Mouse (Mus musculus) brown adipose tissue, adult 24 weeks (tissue): Measurements from ENCODE around the gene Tex26. TPM values are rescaled to one million over a fixed set of nuclear protein-coding genes. Genes with fewer than 3 reads are reported as not detected.
A peak's percentile ranks its signal among the peaks of the same experiment; 100 is the strongest.

Experiments used
- H3K27ac ChIP-seq: fragments of 200-500 bp; replicated peaks from 2 replicates; pipeline ENCODE4 v1.5.1; 2012; ENCODE audit warnings: low read depth, mild to moderate bottlenecking, low read length
- H3K4me1 ChIP-seq: fragments of 200-500 bp; 2 replicates; pipeline ENCODE4 v1.6.1; 2012; ENCODE audit warnings: low read length, mixed read lengths; ENCODE audit not compliant: control insufficient read depth, insufficient read depth, insufficient read length
- H3K4me3 ChIP-seq: fragments of 200-500 bp; 2 replicates; pipeline ENCODE4 v1.5.1; 2012; ENCODE audit warnings: low read depth, mild to moderate bottlenecking, low read length, moderate library complexity; ENCODE audit not compliant: insufficient read depth
- polyA plus RNA-seq: library from polyadenylated mRNA; stranded (reverse); fragments of >200 nt; gene quantifications from 2 replicates; pipeline ENCODE4 v1.2.4, GENCODE M21; 2012; ENCODE audit not compliant: missing spikeins, insufficient read depth, insufficient read length

Gene Tex26
- polyA plus RNA-seq, 1 experiment, result not detected

DNA sequence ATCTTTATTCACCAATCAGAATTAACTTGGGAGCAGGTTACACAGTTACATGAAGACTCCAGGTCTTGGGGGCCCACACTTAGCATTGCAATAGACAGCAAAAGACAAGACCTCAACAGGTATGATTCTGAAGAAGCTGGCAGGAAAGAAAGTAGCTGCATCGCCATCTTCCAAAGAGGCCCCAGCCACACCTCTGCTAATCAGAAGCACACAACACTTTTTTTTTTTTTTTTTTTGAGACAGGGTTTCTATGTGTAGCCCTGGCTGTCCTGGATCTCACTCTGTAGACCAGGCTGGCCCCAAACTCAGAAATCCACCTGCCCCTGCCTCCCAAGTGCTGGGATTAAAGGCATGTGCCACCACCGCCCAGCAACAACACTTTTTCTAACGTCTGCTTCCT lies 12.9 kb upstream of the Tex26 start:
- no peak overlapping the region for H3K4me3 ChIP-seq
- no peaks in the 10 kb centered on the region for H3K4me1 ChIP-seq
- H3K27ac ChIP-seq, result no peak overlapping the region

DNA sequence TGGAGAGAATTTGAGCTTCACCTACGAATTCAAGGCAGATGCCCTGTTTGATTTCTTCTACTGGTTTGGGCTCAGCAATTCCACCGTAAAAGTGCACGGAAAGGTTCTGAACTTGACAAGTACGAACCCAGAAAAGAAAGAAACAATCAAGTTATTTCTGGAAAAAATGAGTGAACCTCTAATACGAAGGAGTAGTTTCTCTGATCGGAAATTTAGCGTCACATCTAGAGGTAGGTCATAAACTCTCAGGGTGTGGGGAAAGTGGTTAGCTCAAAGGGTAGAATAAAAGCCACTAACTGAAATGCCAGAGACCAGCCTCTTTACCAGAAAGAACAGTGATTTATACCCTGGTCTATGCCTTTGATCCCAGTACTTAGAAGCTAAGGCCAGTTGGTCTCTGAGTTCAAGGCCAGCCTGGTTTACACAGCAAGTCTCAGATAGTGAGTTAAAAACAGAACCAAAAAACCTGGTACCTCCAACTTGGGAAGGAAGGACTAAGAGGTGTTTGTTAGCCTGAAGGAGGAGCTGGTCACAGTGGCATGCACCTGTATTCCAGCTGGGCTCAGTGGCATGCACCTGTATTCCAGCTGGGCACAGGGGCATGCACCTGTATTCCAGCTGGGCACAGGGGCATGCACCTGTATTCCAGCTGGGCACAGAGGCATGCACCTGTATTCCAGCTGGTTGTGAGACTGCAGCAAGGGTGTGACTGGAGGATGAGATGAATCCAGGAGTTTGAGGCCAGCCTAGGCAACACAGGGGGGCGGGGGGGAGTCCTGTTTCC lies 12.0 kb upstream of the Tex26 start:
- no peaks in the 10 kb centered on the region for H3K4me1 ChIP-seq
- H3K27ac ChIP-seq, result no peak overlapping the region
- H3K4me3 ChIP-seq, result no peak overlapping the region

DNA sequence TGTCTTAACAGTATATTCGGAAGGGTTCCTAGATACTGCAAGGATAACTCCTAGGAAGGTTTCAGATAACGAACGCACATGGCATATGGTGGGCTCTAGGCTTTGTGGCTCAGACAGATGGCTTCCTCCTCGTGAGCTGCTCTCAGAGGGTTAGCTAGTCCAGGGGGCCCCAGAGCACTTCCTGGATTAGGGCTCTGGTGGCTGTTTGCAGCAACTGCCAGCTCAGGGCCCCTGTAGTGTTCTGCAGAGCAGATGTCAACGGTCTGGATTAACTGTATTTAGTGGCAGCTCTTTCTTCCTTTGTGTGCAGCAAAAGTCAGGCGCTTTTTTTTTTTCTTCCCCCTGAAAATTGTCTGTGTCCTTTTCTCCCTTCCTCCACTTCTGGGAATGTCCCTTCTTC lies 11.1 kb upstream of the Tex26 start:
- Histone ChIP-seq H3K27ac (no peak overlapping the region), H3K4me3 (no peak overlapping the region), H3K4me1 (no peaks in the 10 kb centered on the region)

DNA sequence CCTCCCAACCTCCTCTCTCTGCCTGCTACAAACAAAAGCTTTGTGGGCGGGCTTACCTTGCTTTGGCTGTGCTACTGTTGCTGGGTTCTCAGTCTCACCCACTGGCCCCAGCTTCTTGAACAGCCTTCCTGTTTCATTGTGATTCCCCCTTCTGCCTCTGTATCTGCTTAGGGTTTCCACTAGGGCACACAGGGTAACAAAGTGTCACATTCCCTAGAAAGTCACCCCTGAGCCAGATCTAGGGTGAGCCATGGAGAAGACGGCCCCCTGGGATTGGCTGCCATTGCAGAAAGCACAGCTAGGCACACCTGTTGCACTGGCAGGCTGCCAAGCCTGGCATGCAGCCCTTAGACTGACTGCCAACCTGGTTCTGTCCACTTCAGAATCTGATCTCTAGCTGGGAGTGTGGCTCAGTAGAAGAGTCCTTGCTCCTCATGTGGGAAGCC lies 10.6 kb upstream of the Tex26 start:
- Histone ChIP-seq H3K4me3 (no peak overlapping the region), H3K27ac (no peak overlapping the region), H3K4me1 (no peaks in the 10 kb centered on the region)

DNA sequence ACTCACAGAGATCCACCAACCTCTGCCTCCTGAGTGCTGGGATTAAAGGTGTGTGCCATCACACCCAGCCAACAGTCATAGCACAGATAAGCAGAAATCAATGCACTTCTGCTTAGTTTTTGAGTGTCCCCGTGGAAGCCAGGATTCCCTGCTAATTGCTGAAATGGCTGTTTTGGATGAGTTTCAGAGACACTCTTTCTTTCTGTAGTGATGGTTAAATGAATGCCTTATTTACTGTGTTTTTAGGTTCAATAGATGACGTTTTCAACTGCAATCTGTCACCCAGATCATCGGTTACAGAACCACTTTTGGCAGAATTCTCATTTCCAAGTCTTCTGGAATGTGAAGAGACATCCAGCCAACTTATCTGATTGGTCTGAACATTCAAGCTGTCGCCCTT lies 9.9 kb upstream of the Tex26 start:
- H3K4me1 ChIP-seq, result no peaks in the 10 kb centered on the region
- no peak overlapping the region for H3K27ac ChIP-seq
- no peak overlapping the region for H3K4me3 ChIP-seq

DNA sequence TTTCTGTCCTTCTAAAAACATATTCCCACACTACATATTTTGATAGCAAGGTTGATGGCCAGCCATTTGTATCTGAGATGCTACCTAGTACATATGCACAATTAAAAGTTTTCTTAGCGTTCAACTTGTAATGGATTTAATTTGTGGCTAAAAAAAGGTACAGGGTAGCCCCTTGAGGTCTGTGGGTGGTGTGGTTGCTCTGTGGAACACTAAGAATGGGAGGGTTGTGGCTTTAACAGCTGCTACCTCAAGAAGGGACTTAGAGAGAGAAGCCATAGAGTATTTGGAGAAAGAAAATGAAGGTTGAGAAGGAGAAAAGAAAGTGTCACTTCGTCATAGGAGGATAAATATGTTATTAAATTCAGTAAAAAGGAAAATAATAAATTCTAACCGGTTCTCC lies 8.5 kb upstream of the Tex26 start:
- Histone ChIP-seq H3K4me3 (no peak overlapping the region), H3K4me1 (no peaks in the 10 kb centered on the region), H3K27ac (no peak overlapping the region)

DNA sequence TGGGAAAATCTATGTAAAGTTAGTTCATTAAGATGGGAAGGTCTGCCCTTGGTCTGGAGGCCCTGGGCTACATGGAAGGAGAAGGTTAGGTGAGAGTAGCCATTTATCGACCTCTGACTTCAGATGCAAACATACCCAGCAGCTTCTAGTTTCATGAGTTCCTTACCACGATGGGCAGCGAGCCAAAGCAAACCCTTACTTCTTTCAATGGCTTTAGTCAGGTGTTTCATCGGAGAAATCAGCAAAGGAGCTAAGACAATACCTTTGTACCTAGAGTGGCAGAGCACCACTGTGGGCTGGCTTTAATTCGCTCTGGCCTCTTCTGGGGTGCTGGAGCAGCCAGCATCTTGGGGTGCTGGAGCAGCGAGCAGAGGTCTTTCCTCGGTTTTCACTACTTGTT lies 5.8 kb upstream of the Tex26 start:
- Histone ChIP-seq H3K27ac (no peak overlapping the region), H3K4me3 (no peak overlapping the region), H3K4me1 (no peaks in the 10 kb centered on the region)

DNA sequence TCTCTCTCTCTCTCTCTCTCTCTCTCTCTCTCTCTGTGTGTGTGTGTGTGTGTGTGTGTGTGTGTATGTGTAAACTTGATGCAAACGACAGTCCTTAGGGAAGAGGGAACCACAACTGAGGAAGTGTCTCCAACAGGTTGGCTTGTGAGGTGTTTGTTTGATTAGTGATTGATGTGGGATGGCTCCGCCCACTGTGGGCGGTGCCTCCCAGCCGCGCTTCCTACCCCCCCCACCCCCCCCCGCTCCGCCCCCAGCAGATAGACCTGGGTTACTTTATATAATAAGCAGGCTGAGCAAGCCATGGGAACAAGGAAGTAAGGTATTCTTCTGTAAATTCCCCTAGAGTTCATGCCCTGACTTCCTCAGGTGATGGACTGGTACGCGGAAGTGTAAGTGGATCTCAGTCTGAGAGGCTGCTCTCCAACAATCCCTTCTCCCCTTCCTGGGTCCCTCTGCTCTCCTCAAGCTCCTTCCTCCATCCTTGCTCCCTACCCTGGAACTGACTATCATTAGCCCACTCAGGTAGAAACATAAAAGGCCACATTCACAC lies 5.2 kb upstream of the Tex26 start:
- H3K4me3 ChIP-seq, result no peak overlapping the region
- no peaks in the 10 kb centered on the region for H3K4me1 ChIP-seq
- no peak overlapping the region for H3K27ac ChIP-seq

DNA sequence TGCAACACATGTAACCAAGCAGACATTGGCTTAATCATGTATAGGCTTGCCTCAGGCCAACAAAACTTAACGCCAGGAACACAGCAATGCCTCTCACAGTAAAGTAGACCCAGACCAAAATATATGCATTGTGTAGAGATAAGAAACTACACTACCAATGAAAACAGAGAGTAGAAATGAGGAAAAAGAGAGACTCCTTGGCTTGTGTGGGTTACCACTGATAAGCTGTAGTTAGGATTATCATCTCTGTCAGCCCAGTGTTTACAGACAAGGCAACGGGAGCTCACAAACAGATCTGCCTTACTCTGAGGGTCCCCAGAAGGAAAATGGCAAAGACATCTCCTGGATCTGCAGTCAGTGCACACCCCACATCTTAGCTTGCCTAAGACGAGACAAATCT lies 2.9 kb upstream of the Tex26 start:
- Histone ChIP-seq H3K4me1 (no peaks in the 10 kb centered on the region; the same call in 1 of the 2 replicates), H3K27ac (no peak overlapping the region), H3K4me3 (no peak overlapping the region)

DNA sequence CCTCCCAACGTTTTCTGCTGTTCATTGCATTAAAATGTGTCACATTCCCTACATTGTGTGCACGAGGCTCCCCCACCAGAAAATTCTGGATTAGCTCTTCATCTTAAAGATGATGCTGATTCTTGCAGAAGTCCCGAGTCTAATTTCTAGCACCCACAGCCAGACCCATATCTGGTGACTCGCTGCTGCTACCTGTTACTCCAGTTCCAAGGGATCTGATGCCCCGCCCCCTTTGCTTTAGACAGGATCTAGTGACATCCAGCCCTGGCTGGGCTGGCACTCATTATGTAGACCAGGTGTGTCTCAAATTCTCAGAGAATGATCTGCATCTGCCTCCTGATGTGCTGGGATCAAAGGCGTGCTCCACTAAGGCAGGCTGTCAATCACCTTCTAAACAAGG lies 2.3 kb upstream of the Tex26 start:
- H3K4me1 ChIP-seq, result no peaks in the 10 kb centered on the region; the same call in 1 of the 2 replicates
- H3K4me3 ChIP-seq, result no peak overlapping the region
- no peak overlapping the region for H3K27ac ChIP-seq

DNA sequence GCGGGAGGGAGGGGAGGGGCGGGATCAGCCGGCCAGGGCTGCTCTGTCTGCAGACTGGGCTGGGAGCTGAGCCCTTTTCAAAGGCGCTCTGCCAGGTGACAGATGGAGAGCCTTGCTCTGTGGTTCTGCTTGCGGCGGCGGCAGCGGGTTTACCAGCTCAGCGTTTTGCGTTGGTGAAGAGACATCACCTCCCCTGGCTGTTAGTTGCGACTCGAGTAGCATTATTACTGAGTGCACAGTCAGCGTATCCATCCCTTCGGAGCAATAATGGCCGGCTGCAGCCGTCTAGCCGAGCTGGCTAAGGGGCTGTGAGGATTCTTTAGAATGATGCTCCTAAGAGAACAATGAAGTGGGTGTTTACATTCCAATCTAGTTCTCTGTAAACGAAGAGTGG lies 717 bp downstream of the Tex26 start:
- H3K4me3 ChIP-seq, result peak overlapping the region; percentile 23
- no peak overlapping the region for H3K27ac ChIP-seq
- no peaks in the 10 kb centered on the region; the same call in 1 of the 2 replicates for H3K4me1 ChIP-seq

DNA sequence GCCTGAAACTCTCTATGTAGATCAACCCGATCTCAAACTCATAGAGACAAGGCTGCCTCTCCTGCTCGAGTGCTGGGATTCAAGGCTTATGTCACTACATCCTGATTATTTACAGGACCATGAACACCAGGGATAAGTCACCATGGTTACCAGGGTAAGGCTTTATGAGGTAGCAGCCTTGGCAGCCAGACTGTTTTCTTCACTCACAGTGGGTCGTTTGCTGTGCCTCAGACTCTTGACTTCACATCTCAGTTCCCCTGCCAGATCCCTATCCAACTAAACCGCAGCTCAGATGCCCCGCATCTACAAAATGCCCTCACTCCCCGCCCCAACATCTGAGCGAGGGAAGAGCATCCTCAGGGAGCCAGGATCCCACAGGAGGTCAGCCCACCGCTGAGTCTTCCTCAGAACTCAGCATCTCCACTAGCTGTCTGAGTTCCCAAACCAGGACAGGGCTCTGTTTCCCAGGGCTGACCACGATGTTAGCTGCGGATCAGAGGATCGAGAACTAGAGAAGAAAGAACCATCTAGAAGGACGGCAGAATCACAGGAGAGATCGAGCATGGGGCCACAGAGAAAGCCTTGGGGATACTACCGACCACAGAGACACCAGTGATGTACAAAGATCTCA lies 2.3 kb downstream of the Tex26 start:
- no peaks in the 10 kb centered on the region; the same call in 1 of the 2 replicates for H3K4me1 ChIP-seq
- H3K27ac ChIP-seq, result no peak overlapping the region
- no peak overlapping the region for H3K4me3 ChIP-seq

DNA sequence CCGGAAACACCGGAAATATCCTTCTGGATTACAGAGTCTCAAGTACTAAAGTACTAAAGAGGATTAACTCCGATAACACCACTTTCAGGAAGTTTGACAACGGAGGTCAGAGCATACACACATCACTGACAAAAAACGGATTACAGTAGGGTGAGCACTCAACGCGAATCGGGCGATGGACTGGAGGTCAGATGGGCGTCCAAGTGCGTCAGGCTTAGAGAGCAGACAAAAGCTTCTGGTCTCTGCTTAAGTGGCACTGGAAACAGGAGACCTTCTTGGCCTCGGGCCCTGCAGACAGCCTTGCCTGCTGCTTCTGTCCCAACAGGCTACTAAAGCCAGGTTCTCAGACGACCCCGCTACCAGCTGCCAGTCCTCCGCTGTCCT lies 2.8 kb downstream of the Tex26 start:
- Histone ChIP-seq H3K27ac (no peak overlapping the region), H3K4me1 (no peaks in the 10 kb centered on the region; the same call in 1 of the 2 replicates), H3K4me3 (no peak overlapping the region)

DNA sequence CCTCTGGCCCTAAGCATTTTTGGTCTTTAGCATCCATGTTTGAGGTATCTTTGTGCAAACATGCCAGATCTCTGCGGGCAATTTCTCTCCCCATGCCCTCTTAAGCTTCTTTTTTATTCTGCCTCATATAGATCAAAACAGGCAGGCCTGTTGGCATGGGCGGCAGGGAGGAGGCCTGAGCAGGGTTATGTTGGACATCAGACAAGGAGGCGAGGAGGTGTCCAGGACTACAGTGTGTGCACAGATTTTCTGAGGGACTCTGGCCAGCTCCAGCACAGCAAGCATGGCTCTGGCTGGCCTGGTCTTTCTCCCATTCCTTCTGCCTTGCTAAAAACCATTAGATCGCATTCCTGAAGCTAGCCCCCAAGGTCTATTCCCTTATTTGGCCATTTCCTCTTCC lies 5.0 kb downstream of the Tex26 start:
- H3K4me1 ChIP-seq, result no peaks in the 10 kb centered on the region; the same call in 1 of the 2 replicates
- no peak overlapping the region for H3K4me3 ChIP-seq
- H3K27ac ChIP-seq, result no peak overlapping the region

DNA sequence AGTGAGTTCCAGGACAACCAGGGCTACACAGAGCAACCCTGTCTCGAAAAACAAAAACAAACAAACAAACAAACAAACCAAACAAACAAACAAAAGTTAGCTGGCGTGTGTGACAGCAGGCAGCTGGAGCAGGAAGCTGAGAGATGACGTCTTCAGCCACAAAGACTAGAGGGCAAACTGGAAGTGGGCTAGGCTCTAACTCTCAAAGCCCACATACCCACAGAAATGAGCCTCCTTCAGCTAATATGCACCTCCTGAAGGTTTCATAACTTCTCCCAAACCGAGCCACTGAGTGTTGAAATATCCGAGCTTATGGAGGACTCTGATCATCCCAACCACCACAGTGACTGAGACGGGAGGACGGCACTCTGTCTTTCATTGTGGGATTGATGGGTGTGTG lies 7.0 kb downstream of the Tex26 start:
- Histone ChIP-seq H3K27ac (no peak overlapping the region), H3K4me3 (no peak overlapping the region), H3K4me1 (no peaks in the 10 kb centered on the region)

DNA sequence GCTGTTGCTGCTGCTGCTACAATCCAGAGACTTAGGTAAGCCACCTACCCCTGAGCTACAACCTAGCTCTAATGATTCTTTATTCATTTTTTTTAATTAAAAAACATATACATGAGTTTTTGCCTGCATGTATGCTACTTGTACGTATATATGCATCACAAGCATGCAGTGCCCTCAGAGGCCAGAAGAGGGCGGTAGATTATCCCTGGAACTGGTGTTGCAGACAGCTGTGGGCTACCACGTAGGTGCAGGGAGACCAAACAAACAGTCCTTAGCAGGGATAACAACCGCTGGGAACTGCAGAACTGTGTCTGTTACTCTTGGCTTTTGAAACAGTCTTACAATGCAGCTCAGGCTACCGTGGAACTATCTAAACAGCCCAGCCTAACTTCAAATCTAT lies 8.3 kb downstream of the Tex26 start:
- no peak overlapping the region for H3K4me3 ChIP-seq
- no peaks in the 10 kb centered on the region for H3K4me1 ChIP-seq
- no peak overlapping the region for H3K27ac ChIP-seq
